Mouse (Mus musculus) layer of hippocampus, adult 18-20 months (tissue): ENCODE data around the gene Myct1. TPM values are rescaled to one million over a fixed set of nuclear protein-coding genes. Genes with fewer than 3 reads are reported as not detected.

Experiments used
- DNase-seq, 2 experiments: peaks; one replicate each; pipeline ENCODE4 v3.0.0; 2022; ENCODE audit warnings: low spot score in 2 of 2
- long read RNA-seq: library from polyadenylated mRNA; stranded (forward); transcript quantifications from one replicate; pipeline ENCODE4 v2.0.0, GENCODE M21; 2021
- total RNA-seq, 2 experiments: library from RNA; stranded (reverse); gene quantifications; 2 replicates each; pipeline ENCODE4 v1.2.3; 2021

The Myct1 gene
- total RNA-seq: under 1 TPM; 0.15 to 0.25 TPM
- long read RNA-seq: 0 reads

DNA sequence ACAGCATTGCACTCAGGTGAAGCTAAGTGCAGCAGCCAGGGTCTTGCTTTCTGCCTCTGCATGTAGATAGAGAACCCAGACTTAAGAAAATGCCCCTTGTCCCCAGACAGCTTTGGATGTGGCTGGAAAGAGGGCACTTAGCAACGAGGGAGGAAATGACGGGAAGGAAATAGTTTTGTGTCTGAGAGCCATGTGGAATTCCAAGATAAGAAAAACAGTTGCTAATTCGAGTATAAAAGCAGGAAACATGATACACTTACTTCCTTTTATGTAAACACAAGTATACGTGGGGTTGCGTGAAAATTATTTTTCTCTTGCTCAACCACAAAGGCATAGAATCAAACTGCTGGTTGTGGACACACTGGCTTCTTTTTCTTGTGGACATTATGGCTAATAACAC lies at the start of gene Myct1:
Gene Myct1 (plus strand): TSS at position 312 of the 400 bp plus-strand sequence.
- no peak for DNase-seq

DNA sequence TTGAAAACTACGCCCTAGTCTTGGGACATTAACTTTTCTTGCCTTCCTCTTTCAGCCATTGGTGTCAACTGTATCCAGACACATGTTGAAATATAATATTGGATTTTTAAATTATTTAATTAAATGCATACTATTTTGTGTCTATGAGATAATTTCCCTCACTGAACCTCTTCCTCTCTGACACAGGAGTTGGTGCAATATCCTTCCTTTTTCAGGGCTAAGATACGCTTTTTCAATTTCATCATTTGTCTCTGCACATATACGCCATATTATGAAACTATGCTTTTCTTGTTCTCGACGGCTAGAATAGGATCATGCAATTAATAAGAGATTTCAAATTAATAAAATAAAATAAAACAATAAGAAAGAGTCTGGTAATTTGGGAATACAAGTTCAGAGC lies 47.1 kb upstream of the Myct1 start:
- no peak for DNase-seq

DNA sequence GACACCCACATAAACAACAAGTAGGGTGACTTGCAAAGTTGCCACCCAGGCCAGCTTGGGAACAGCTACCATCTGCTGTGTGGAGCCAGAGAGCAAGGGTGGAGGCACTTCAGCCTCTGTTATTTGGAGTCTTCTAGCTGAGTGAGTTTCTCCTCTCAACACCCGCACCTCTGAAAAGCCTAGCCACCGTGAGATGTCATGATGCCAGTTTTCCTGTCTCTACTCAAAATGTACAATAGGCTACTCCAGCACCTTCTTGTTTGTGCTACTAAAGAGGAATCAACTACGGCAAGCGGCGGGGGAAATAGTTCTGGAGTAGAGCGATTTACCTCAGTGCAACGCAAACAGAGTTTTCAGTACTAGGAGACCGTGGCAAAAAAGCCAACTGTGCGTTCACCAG lies 45.8 kb upstream of the Myct1 start:
- DNase-seq: no peak

DNA sequence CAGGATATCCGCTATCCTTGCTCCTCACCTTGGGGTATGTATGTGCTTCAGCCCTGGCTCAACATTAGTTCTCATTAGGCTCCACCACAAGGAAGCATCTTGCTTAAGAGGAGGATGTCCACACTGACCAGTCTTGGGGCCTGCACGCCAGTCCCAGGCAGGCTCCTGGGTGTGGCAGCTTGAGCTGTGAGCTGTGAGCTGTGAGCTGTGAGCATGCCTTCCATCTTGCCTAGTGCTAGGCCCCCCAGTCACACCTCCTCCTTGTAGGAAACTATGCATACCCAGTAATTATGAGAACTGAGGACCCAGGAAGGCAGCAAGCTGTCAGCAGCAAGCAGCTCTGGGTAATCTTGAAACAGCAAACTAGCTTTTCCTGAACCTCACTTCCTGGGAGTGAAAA lies 44.9 kb upstream of the Myct1 start:
- DNase-seq: no peak

DNA sequence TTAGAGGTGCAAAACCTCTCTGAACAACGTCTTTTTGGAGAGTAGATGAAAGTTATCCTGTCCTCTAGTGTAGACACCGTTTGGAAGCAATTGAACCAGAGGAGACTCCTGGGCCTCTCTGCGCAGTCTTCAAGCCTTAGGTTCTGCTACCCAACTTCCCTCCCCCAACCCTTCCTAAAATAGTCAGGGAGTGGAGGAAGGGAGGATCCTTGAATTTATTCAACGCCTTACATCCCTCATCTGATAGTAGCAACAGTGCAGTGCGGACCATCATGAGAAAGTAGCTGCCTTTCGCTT lies 43.8 kb upstream of the Myct1 start:
- DNase-seq: no peak

DNA sequence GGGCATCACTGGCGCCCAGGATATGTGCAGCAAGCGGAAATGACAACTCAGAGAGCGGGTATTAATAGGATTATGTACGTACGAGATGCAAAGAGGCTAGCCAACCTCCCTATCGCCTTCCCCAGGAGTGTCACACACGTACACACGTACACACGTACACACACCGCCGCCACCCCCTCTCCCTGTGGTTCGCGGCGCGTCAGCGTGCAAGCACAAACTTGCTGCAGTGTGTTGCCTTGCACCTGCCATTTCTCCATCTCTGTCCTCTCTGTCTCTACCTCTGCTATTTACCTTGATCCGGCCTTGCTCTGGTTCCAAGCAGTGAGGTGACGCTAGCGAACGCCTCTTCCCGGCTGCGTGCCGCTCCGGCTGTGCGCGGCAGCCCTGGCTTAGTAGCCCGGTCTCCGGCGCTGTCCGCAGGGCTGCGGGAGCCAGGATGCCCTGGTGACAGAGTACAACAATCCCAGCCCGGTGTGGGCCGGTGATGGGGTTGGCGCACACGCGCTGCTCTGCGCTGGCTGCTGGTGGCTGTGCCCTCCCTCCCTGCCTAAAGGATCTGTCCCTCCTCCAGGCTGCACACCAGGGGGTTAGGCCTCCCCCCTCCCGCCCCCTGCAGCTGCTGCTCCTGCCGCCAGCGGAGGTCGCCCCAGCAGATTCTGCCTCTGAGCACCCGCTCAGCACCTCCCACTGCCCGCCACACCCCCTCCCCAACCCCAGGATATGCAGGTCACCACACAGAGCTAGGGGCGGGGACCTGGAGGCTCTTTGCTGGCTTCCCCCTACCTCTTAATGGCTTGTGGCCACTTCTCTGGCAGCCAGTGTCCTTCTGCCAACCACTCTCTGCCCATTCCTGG lies 43.2 kb upstream of the Myct1 start:
- DNase-seq: peak; percentile 52 to 65

DNA sequence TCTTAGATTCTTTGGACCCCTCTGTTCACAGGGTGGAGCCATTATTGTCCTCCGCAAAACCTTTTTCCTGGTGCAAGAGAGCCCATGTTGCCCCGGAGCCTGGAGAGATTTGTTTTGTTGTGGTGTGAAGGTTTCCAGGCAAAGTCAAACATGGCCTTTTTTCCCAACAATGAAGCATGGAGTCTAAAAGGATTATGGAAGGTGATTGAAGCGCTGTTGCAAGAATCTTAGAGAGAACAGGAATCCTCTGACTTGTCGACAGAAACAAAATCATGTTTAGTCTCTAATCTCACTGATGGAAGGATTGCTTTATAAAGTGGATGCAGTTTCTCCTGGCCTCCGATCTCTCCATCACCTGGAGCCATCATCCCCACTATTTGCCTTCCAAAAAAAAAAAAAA lies 42.2 kb upstream of the Myct1 start, which contains the start of gene Syne1:
Gene Syne1 (minus strand): TSS at position 101 of the 400 bp plus-strand sequence.
- DNase-seq: no peak

DNA sequence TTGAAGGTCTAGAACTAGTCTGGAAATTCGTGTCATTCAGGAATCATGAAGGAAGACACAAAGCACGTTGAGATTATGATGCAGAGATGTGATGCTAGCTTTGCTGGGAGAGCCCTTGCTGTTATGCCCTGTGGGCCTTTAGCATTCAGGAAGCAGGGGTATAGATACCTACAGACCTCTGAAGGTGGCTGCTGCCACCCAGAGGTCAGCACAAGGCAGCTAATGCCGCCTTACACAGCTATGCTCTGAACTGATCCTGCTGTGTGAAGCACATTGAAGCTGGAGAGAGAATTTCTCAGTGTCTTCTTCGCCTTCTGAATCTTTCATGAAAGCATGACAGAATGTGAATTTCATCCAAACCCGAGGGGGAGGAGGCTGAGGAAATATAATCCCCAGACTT lies 38.6 kb upstream of the Myct1 start:
- DNase-seq: peak in 1 of 2 experiments; percentile 16

DNA sequence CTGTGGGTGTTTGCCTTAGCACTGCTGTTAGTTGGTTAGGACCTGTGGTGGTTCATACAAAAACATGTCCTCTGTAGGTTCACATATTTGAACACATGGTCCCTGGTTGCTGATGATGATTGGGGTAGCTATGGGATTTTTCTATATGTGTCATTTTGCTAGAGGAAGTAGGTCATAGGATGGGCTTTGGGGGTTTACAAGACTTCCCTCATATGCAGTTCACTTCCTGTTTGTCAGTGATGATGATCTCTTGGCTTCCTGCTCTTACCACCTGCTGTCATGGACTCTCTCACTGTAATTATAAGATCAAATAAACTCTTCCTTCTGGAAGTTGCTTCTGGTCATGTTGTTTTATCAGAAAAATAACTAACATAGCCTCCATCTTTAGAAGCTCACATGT lies 34.8 kb upstream of the Myct1 start:
- no peak for DNase-seq

DNA sequence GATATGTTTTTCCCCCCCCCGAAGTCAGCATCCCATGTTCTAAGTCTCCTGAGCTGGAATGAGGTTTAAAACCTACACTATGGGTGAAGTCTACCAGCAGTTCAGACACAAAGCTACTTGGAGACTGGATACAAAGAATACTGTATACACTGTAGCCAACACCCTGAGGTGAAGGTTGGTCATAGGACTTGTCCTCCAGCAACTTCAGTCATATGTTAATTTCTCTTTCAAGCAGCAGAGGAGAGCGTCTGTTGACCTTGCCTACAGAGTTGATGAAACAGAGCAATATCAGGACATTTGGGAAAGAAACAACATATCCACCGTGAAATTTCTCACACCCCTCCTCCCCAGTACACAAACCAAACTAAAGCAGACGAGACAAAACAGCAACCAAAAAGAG lies 33.0 kb upstream of the Myct1 start:
- no peak for DNase-seq

DNA sequence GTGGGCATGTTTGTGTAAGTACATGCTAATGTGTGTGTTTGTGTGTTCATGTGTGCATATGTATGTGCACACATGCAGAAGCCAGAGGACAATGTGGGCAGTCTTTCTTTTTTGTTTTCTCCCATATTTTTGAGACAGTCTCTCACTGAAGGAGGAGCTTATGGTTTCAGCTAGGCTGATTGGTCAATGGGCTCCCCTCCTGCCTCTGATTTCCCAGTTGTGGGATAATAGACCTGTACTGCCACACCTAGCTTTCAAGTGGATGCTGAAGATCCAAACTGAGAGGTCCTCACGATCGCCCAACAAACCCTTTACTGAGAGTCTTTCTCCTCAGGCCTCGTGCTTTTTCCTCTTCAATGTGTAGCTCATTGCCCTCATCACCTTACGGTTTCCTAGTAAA lies 31.9 kb upstream of the Myct1 start:
- no peak for DNase-seq

DNA sequence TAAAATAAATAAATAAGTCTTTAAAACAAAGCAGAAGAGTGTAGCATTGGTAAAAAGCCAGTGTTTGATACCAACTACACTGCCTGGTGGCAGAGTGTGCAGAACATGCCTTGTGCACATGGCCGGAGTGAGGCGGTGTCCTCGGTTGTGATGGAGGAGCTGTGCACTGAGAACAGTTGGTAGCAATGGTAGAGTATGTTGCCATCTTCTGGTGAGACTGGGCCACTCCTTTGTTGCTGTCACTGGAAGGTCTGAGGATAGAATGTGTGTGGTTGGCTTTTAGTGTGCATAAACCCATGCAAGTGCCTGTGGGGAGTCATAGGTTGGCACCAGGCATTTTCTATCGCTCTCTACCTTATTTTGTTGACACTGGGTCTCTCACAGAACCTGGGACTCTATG lies 24.6 kb upstream of the Myct1 start:
- peak in 1 of 2 experiments; percentile 24 for DNase-seq

DNA sequence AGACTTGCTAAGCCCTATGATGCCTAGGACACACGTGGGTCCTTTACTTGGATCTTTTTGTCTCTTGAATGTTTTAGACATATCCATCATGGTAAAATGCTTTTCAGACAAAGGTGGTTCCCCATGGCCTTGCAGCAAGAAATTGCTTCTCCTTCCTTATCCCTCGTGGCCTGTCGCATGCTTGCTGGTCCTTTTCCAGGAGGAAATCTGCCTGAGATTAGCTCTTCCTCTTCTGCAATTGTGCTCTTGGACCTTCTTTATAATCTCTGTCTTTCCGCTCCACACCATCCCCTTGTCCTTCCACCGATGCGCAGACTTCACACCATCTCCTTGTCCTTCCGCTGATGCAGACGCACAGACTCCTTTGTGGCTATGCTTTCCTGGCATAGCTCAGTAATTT lies 23.5 kb upstream of the Myct1 start:
- no peak for DNase-seq

DNA sequence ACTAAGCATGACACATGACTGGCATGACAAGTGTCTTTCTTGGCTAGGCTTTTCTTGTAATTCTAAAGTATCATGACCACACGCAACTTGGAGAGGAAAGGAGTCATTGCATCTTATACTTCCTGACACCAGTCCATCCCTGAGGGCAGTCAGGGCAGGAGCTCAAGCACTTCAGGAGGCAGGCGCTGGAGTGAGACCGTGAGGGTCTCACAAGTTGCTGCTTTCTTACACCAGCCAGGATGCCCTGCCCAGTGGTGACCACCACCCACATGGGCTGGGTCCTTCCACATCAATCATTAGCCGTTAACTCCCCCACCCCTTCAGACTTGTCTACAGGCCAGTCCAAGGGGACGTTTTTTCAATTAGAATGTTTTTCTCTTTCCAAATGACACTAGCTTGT lies 22.2 kb upstream of the Myct1 start:
- DNase-seq: no peak

DNA sequence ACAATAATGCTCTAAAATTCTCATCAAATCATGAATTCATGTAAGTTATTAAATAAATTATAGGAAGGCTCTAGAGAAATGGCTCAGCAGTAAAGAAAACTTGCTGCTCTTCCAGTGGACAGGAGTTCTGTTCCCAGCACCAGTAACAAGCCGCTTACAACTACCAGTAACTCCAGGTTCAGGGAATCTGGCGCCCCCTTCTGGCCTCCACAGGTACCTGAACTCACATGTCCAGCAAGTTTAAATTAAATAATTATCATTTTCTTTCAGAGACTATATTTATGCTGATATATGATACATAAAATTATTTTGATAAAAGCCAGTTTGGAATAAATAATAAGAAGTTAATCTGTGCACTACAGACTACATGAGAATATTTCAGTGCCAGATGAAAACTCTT lies 20.2 kb upstream of the Myct1 start:
- DNase-seq: no peak

DNA sequence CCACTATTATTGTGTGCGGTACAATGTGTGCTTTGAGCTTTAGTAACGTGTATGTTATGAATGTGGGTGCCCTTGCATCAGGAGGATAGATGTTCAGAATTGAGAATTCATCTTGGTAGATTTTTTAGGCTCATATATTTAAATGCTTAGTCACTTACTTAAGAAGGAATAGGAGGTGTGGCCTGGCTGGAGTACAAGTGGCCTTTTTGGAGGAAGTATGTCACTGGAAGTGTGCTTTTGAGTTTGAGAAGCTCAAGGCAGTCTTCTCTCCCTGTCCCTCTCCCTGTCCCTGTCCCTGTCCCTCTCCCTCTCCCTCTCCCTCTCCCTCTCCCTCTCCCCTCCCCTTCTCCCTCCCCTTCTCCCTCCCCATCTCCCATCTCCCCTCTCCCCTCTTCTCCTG lies 2.5 kb upstream of the Myct1 start:
- DNase-seq: no peak

DNA sequence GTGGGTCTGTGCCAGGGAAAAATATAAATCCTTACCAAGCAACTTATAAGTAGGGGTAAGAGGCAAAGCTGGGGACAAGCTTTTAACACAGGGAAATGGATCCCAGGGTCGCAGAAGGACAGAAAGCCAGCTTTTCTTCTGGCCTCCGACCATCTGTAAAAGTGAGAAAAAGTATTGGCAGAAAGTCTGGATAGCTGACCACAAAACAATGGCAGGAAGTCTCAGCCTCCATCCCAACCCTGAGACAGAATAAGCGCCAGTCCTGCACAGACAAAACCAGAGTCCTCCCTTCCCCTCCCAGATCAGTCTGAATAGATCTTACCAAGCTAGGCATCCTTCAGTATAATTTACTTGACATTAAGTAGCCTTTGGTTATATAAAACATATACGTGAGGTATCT lies 1.6 kb upstream of the Myct1 start:
- no peak for DNase-seq

DNA sequence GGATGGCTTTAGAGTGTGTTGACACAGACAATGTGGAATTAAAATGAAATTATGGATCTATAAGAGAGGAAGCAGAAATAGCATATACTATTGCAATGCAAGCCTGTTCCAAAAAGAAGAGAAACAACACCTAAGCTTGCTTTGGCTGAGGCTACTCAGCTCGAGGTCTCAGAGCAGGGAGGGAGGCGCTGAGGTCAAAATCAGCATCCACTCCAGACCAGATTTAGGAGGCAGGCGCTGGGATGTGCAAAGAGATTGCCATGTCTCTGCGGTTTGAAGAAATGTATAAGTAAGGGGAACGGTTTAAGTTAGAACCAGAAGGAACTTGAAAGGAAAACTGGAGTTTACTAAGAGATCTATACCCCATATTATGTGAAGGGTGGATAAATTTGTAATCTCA lies 882 bp downstream of the Myct1 start:
- no peak for DNase-seq

DNA sequence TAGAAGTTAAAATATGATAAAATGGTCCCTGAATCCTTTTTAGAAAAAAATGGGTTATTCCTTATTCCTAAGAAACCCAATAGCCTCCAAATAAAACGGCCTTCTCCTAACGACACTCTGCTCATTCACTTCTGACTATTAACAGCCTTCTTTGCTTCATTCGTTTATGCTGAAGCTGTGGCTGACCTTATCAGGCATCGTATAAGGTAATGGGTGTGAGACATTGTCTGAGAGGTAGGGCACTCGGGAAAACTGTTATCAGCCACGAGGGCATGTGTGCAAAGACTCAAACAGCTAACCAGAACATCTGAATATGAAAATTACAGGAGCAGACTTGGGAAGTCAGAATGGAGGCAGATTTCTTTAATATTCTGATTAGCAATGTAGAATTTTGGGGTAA lies 3.0 kb downstream of the Myct1 start:
- no peak for DNase-seq

DNA sequence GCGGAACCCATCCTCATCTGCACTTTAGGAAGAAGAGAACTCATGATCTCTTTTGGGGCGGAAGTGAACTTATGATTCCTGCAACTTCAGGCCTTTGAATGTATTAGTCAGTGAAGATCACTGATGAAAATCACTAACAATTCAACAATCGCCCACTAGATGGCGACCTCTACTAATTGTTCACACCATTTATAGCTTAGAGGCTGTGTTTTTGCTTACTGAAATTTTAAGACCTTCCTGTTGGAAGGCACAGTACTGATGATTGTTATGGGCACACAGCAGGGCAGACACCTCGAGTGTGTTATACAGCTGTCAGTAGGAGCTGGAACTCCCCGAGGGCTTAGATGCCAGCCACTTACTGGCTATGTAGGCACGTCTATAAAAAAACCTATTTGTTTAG lies 6.5 kb downstream of the Myct1 start:
- DNase-seq: peak; percentile 62 to 89

DNA sequence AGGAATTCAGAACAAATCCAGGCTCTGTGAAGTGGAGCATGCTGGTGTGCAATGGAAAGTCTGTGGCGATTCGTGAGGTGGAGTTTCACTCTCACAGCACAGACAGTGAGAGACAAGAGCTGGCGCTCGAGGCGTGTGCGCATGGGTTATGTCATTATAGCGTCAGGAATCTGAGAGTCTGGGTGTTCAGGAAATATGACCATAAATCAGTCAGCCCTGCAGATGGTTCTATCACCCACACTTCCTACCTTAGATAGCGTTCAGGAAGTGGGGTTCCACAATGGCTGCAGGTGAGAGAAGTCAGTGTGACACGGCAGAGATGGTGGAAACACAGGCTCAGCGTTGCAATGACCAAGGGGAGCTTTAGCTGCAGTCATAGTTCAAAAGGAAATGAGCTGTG lies 9.9 kb downstream of the Myct1 start:
- no peak for DNase-seq

DNA sequence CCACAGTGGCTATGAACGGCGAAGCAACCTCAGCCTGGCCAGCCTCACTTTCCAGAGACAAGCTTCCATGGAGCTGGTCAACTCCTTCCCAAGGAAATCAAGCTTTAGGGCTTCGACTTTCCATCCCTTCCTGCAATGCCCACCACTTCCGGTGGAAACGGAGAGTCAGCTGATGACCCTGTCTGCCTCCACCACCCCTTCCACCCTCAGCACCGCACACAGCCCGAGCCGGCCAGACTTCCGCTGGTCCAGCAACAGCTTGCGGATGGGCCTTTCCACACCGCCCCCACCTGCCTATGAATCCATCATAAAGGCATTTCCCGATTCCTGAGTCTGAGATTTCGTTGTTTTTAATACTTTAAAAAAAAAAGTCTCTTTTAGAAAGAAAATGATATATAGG lies 10.8 kb downstream of the Myct1 start:
- no peak for DNase-seq

DNA sequence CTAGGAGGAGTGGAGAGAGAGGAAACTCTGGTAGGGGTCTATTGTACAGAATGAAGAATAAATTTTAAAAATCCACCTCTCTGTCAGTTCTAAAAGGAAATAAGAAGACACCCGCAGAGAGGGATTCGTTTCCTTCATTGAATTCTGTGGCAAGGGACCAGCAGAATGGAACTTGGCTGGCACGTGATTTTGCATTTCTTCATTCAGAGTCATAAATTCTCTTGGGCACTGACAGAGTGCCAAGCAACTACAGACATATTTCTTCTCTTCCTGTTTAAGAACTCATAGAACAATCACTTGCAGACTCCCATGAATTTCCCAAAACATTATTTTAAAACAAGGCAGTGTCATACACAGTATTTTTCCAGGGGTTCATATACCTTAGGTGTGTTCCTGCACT lies 15.3 kb downstream of the Myct1 start:
- no peak for DNase-seq
